Mouse (Mus musculus): Measurements from ENCODE around the gene Aloxe3. TPM values are rescaled to one million over a fixed set of nuclear protein-coding genes. Genes with fewer than 3 reads are reported as not detected.

Aloxe3 gene
- polyA plus RNA-seq, 1 experiment from 2014 or later: 0.45 TPM

Other genes with a start within 250 kb of the Aloxe3 start
- gene Rnf222, start 237.3 kb upstream of the Aloxe3 start, polyA plus RNA-seq (2015; fragmentation: Nextera tagmentation; extraction: Ambion mirVana): 0.34 and 0.54 TPM in 2 replicates
- 784 and 889 TPM in 2 replicates for gene Rpl26, start 224.3 kb upstream of the Aloxe3 start, polyA plus RNA-seq (2015; fragmentation: Nextera tagmentation; extraction: Ambion mirVana)
- not detected in 2 replicates for gene Odf4, start 198.8 kb upstream of the Aloxe3 start, polyA plus RNA-seq (2015; fragmentation: Nextera tagmentation; extraction: Ambion mirVana)
- gene Arhgef15, start 168.4 kb upstream of the Aloxe3 start, polyA plus RNA-seq (2015; fragmentation: Nextera tagmentation; extraction: Ambion mirVana): 8.3 and 9.0 TPM in 2 replicates
- 3.5 and 3.8 TPM in 2 replicates for gene Slc25a35, start 157.8 kb upstream of the Aloxe3 start, polyA plus RNA-seq (2015; fragmentation: Nextera tagmentation; extraction: Ambion mirVana)
- gene Rangrf, start 150.7 kb upstream of the Aloxe3 start, polyA plus RNA-seq (2015; fragmentation: Nextera tagmentation; extraction: Ambion mirVana): 48.2 and 56.7 TPM in 2 replicates
- 20.5 and 22.5 TPM in 2 replicates for gene Pfas, start 117.4 kb upstream of the Aloxe3 start, polyA plus RNA-seq (2015; fragmentation: Nextera tagmentation; extraction: Ambion mirVana)
- 36.8 and 38.5 TPM in 2 replicates for gene Ctc1, start 110.0 kb upstream of the Aloxe3 start, polyA plus RNA-seq (2015; fragmentation: Nextera tagmentation; extraction: Ambion mirVana)
- 114 and 139 TPM in 2 replicates for gene Aurkb, start 80.2 kb upstream of the Aloxe3 start, polyA plus RNA-seq (2015; fragmentation: Nextera tagmentation; extraction: Ambion mirVana)
- 8.0 and 8.6 TPM in 2 replicates for gene Borcs6, start 66.2 kb upstream of the Aloxe3 start, polyA plus RNA-seq (2015; fragmentation: Nextera tagmentation; extraction: Ambion mirVana)
- 38.6 and 44.8 TPM in 2 replicates for gene Tmem107, start 55.1 kb upstream of the Aloxe3 start, polyA plus RNA-seq (2015; fragmentation: Nextera tagmentation; extraction: Ambion mirVana)
- 65.8 TPM in 2 replicates for gene Vamp2, start 37.4 kb upstream of the Aloxe3 start, polyA plus RNA-seq (2015; fragmentation: Nextera tagmentation; extraction: Ambion mirVana)
- 13.6 and 13.7 TPM in 2 replicates for gene Per1, start 30.7 kb upstream of the Aloxe3 start, polyA plus RNA-seq (2015; fragmentation: Nextera tagmentation; extraction: Ambion mirVana)
- gene Hes7, start 5.5 kb upstream of the Aloxe3 start, polyA plus RNA-seq (2015; fragmentation: Nextera tagmentation; extraction: Ambion mirVana): 0.29 and 0.33 TPM in 2 replicates
- gene 9130213A22Rik, start 3.3 kb upstream of the Aloxe3 start, polyA plus RNA-seq (2015; fragmentation: Nextera tagmentation; extraction: Ambion mirVana): 0.11 and 0.29 TPM in 2 replicates
- gene Alox12b, start 31.1 kb downstream of the Aloxe3 start, polyA plus RNA-seq (2015; fragmentation: Nextera tagmentation; extraction: Ambion mirVana): 0.33 and 0.38 TPM in 2 replicates
- gene Alox8, start 71.9 kb downstream of the Aloxe3 start, polyA plus RNA-seq (2015; fragmentation: Nextera tagmentation; extraction: Ambion mirVana): 0.13 and 0.15 TPM in 2 replicates
- 0.02 and 0.07 TPM in 2 replicates for gene Gucy2e, start 111.1 kb downstream of the Aloxe3 start, polyA plus RNA-seq (2015; fragmentation: Nextera tagmentation; extraction: Ambion mirVana)
- 17.3 and 17.8 TPM in 2 replicates for gene Cntrob, start 197.9 kb downstream of the Aloxe3 start, polyA plus RNA-seq (2015; fragmentation: Nextera tagmentation; extraction: Ambion mirVana)
- 141 and 149 TPM in 2 replicates for gene Trappc1, start 198.1 kb downstream of the Aloxe3 start, polyA plus RNA-seq (2015; fragmentation: Nextera tagmentation; extraction: Ambion mirVana)
- 1.7 and 2.4 TPM in 2 replicates for gene Kcnab3, start 200.4 kb downstream of the Aloxe3 start, polyA plus RNA-seq (2015; fragmentation: Nextera tagmentation; extraction: Ambion mirVana)
- 8.0 and 8.3 TPM in 2 replicates for gene Rnf227, start 214.6 kb downstream of the Aloxe3 start, polyA plus RNA-seq (2015; fragmentation: Nextera tagmentation; extraction: Ambion mirVana)
- gene Chd3, start 243.5 kb downstream of the Aloxe3 start, polyA plus RNA-seq (2015; fragmentation: Nextera tagmentation; extraction: Ambion mirVana): 33.4 and 35.5 TPM in 2 replicates